Mouse (Mus musculus): ENCODE measurements around the gene Cd28.
"Not testable (repeated sequence)": the region's sequence is repeated elsewhere in the genome, so short reads cannot be mapped to it uniquely, and the experiment has no call there.

Cd28 gene

GRCm38 (mm10) chr1:60799795-60800345 is 83.3 kb downstream of the Cd28 start:
- peak; percentile 55 for DNase-seq (ENCODE audit: low read depth, low spot score)

GRCm38 (mm10) chr1:60801210-60801671 is 84.6 kb downstream of the Cd28 start:
- DNase-seq (ENCODE audit: low read depth, low spot score), result no peak

DNA sequence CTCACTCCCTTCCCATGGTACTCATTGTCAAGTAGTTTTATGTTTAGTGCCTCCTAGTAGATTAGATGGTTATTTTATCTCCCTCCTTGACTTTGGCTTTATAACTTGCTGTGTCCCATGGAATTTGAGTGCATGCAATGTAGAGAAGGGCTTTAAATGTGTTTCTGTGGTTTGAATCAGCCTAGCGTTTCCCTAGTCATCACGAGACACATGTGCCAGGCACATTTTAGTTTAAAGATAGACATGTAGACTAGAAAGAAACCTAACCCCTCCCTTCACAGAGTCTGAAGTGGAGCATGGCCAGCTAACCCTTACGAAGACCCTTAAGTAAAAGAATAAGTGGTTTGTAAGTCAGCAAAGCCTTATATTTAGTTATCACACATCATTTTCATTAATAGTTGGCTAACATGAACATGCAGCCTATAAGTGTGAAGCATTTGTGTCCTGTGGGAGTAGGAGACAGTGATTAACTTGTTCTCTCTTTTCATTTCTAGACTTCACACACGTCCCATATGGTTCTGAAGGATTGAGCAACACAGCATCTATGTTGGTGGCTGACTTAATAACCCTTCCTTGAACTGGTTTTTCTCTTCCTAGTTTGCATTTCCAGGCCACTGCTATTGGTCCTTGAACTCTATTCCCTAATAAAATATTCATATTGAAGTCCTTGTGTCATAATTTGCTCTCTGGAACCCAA is 86.7 kb downstream of the Cd28 start:
- no peak for DNase-seq (ENCODE audit: low read depth, low spot score)

- DNase-seq (ENCODE audit: low read depth, low spot score), result no peak
These were observed 87.5 kb downstream of the Cd28 start for GRCm38 (mm10) chr1:60803825-60804696.

DNA sequence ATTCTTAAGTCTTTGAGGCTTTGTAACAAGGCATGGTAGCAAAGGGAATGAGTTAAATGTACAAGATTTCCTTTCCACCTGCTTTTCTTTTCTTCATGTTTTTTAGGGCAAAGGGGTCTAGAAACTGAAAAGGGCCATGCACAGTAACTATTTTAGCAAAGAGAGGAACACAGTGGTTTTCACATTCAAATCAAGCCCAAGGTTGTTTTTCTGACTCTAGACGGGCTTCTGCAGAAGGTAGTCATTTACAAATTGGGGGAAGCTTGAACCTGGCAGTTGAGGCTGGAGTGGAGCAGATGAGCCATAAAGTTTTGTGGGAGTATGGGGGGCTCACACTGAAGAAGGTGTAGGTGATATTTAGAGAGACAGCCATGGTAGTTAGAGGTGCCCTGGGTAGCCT is 88.6 kb downstream of the Cd28 start:
- DNase-seq (ENCODE audit: low read depth, low spot score), result no peak

DNA sequence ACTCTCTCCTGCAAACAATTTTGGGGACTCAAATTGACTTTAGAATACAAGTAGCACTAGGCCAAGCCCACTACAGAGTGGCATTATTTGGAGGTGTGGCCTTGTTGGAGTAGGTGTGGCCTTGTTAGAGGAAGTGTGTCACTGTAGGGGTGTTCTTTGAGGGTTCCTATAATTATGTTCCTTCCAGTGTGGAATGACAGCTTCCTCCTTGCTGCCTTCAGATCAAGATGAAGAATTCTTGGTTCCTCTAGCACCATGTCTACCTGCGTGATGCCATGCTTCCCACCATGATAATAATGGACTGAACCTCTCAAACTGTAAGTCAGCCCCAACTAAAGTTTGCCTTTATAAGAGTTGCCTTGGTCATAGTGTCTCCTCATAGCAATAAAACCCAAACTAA is 91.1 kb downstream of the Cd28 start:
- no peak for DNase-seq (ENCODE audit: low read depth, low spot score)

GRCm38 (mm10) chr1:60808466-60808865 is 91.9 kb downstream of the Cd28 start:
- DNase-seq (ENCODE audit: low read depth, low spot score), result no peak

- no peak for DNase-seq (ENCODE audit: low read depth, low spot score)
These were observed 92.6 kb downstream of the Cd28 start for GRCm38 (mm10) chr1:60809166-60809565.

- DNase-seq (ENCODE audit: low read depth, low spot score), result no peak
These were observed 94.2 kb downstream of the Cd28 start for GRCm38 (mm10) chr1:60810821-60811220.

DNA sequence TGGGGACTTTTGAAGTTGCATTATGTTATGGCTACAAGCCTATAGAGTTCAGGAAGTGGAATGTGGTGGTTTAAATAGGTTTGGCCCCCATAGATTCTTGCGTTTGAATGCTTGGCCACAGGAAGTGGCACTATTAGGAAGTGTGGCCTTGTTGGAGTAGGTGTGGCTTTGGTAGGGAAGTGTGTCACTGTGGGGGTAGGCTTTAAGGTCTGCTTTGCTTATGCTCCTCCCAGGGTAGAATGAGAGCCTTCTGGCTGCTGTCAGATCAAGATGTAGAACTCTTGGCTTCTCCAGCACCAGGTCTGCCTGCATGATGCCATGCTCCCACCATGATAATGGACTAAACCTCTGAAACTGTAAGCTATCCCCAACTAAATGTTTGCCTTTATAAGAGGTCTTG is 95.4 kb downstream of the Cd28 start:
- no peak for DNase-seq (ENCODE audit: low read depth, low spot score)

- no peak for DNase-seq (ENCODE audit: low read depth, low spot score)
These were observed 96.8 kb downstream of the Cd28 start for GRCm38 (mm10) chr1:60813411-60813810.

GRCm38 (mm10) chr1:60815912-60816311 is 99.3 kb downstream of the Cd28 start:
- no peak for DNase-seq (ENCODE audit: low read depth, low spot score)

- not testable (repeated sequence) for DNase-seq (ENCODE audit: low read depth, low spot score)
These were observed 101.9 kb downstream of the Cd28 start for GRCm38 (mm10) chr1:60818491-60818890.

DNA sequence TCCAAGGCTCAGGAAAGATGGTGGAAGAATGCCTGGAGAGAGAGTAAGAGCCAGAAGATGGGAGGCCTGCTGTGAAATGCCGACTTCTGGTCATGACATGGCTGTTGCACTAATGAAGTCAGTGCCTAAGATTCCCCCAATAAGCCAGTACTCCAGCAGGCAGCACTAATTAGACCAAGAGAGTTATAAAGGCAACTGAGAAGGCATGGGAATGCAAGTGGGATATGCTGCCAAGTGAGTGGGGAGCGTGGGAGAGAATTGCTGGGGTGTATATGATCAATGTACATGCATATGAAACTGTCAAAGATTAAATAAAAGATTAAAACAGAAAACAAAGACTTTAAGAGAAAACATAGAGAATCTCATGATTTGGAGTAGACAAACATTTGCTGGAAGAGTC is 103.4 kb downstream of the Cd28 start:
- no peak for DNase-seq (ENCODE audit: low read depth, low spot score)

DNA sequence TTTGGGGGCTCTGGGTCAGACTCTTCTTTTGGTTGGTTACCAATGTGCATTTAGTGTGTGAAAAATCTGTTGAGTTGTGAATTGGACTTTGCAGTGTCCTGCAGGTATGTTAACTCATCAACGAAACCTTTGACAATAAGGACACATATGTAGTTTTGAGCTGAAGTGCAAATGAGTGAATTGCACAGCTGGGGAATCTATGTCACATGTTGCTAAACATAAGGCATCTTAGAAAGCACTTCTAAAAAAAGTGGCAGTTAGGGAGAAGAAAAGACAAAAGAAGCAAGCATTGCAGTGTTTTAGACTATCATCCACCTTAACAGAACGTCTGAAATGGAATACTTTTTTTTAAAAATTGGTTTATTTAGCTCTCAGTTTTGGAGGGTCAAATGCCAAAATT is 104.4 kb downstream of the Cd28 start:
- DNase-seq (ENCODE audit: low read depth, low spot score), result peak; percentile 49

- DNase-seq (ENCODE audit: low read depth, low spot score), result no peak
These were observed 105.0 kb downstream of the Cd28 start for GRCm38 (mm10) chr1:60821590-60821989.
